Mouse (Mus musculus) neural tube, embryonic 14.5 days (tissue): ENCODE measurements around the gene Dusp22. TPM values are rescaled to one million over a fixed set of nuclear protein-coding genes. Genes with fewer than 3 reads are reported as not detected.

ENCODE experiments used
- ATAC-seq: fragments of 200-750 bp; cut with Nextera tagmentation; 2 replicates; pipeline ENCODE4 v1.8.0; 2017; ENCODE audit warnings: low read depth, mild to moderate bottlenecking, moderate TSS enrichment, moderate library complexity
- H3K27ac ChIP-seq: fragments of 300-500 bp; sonication (generic); 2 replicates; pipeline ENCODE4 v1.5.1; 2014; ENCODE audit warnings: low read depth, mild to moderate bottlenecking, control low read depth, low read length, moderate library complexity, mixed read lengths
- H3K27me3 ChIP-seq: fragments of 300-500 bp; sonication (generic); 2 replicates; pipeline ENCODE4 v1.6.1; 2014; ENCODE audit warnings: low read length; ENCODE audit not compliant: control insufficient read depth, insufficient read depth
- H3K36me3 ChIP-seq: fragments of 300-500 bp; sonication (generic); 2 replicates; pipeline ENCODE4 v1.6.1; 2014; ENCODE audit warnings: low read length, mixed read lengths; ENCODE audit not compliant: control insufficient read depth, insufficient read depth
- H3K4me1 ChIP-seq: fragments of 300-500 bp; sonication (generic); 2 replicates; pipeline ENCODE4 v1.6.1; 2014; ENCODE audit warnings: low read length; ENCODE audit not compliant: control insufficient read depth, insufficient read depth
- H3K4me2 ChIP-seq: fragments of 300-500 bp; sonication (generic); 2 replicates; pipeline ENCODE4 v1.6.1; 2014; ENCODE audit warnings: mild to moderate bottlenecking, low read depth, low read length, control low read depth
- H3K4me3 ChIP-seq: fragments of 300-500 bp; sonication (generic); 2 replicates; pipeline ENCODE4 v1.5.1; 2014; ENCODE audit warnings: low read depth, low read length, control low read depth, mixed read lengths
- H3K9ac ChIP-seq: fragments of 300-500 bp; sonication (generic); replicated peaks from 2 replicates; pipeline ENCODE4 v1.6.1; 2014; ENCODE audit warnings: low read depth, mild to moderate bottlenecking, control low read depth, low read length, mixed read lengths
- H3K9me3 ChIP-seq: fragments of 300-500 bp; sonication (generic); 2 replicates; pipeline ENCODE4 v1.6.1; 2016; ENCODE audit warnings: low read length; ENCODE audit not compliant: control insufficient read depth
- WGBS: fragments of 180-500 bp; shearing (Covaris S2); extraction: QIAGEN DNeasy Blood & Tissue Kit; methylation state at CpG from one replicate; pipeline ENCODE4 v1.1.7; 2014; 5-methylcytosine and 5-hydroxymethylcytosine counted together
- polyA plus RNA-seq: library from polyadenylated mRNA; unstranded; fragments of >200 nt; fragmentation: Nextera tagmentation; extraction: Ambion mirVana; gene quantifications from 2 replicates; pipeline ENCODE4 v1.2.1, GENCODE M21; 2014

Dusp22 gene
- polyA plus RNA-seq, 1 experiment from 2014 or later: 34.0 TPM

DNA sequence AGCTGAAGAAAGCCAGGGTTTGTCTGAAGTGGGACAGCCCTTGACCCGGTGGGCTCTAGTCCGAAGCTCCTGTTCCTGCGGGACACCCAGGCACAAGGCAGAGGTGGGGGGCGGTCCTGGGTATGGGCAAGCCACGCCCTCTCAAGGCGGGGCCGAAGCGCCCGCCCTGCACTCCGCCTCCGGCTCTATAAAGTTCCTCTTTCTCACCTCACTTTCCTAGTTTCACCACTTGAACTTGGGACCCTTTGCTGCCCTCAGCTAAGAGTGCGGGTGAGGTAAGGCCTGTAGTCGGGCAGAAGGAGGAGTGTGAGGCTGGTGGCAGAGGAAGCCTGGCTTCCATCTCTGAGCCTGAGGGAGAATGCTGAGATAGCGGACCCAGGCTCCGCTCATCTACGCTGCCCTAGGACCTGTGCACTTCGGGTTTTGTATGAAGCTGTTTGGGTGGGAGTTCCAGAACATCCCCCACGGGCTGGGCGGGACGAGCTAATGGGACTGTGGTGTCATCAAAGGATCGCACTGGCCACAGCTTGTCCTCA lies 89.3 kb downstream of the Dusp22 start, which contains the start of gene Irf4:
Gene Irf4, plus strand, starts transcription at position 206 of the 536 bp plus-strand sequence.
- H3K9me3 ChIP-seq: no peaks in the 10 kb centered on the region
- peaks cover 44% of the 10 kb centered on the region for H3K27me3 ChIP-seq
- peaks cover 13% of the 10 kb centered on the region; the same call in 1 of the 2 replicates for H3K4me1 ChIP-seq
- H3K4me2 ChIP-seq: peak within 1 kb of the TSS; percentile 70
- no peak within 1 kb of the TSS for H3K27ac ChIP-seq
- H3K4me3 ChIP-seq: peak within 1 kb of the TSS; percentile 22
- H3K36me3 ChIP-seq: no peaks in the 10 kb centered on the region
- ATAC-seq: peak; percentile 79
- no peak within 1 kb of the TSS for H3K9ac ChIP-seq
- WGBS: 0% methylated on average over 21 of the region's 21 CpGs

DNA sequence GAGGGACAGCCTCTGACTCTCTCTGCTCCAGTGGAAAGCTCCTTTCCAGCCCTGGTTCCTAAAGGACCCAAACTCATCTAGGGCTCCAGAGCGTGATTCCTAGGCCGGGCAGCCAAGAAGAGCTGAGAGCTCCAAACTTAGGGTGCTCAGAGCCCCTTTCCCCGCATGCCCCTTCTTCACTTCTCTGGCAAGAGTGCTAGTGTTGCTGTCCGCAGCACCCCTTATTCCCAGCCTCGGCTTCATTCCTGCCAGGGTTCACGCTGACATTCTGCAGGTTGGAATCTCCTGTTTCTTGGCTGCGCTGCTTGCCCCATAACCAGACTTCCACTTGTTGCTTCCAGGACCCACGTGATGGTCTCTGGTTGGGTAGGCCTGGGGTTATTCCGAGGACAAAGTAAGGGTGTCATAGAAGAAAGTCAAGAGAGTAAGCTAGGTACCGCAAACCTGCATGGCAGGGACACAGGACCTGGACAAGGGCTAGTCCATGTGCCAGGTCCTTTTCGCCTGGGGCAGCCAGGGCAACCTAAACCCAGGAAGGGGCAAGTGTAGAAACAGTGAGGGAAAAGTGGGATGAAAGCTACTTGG lies 89.8 kb downstream of the Dusp22 start:
- Histone ChIP-seq H3K9ac (no peak overlapping the region), H3K27ac (no peak overlapping the region)
- 0 out of 2 replicates have a peak, but pooled peaks have one; percentile 14 for ATAC-seq

DNA sequence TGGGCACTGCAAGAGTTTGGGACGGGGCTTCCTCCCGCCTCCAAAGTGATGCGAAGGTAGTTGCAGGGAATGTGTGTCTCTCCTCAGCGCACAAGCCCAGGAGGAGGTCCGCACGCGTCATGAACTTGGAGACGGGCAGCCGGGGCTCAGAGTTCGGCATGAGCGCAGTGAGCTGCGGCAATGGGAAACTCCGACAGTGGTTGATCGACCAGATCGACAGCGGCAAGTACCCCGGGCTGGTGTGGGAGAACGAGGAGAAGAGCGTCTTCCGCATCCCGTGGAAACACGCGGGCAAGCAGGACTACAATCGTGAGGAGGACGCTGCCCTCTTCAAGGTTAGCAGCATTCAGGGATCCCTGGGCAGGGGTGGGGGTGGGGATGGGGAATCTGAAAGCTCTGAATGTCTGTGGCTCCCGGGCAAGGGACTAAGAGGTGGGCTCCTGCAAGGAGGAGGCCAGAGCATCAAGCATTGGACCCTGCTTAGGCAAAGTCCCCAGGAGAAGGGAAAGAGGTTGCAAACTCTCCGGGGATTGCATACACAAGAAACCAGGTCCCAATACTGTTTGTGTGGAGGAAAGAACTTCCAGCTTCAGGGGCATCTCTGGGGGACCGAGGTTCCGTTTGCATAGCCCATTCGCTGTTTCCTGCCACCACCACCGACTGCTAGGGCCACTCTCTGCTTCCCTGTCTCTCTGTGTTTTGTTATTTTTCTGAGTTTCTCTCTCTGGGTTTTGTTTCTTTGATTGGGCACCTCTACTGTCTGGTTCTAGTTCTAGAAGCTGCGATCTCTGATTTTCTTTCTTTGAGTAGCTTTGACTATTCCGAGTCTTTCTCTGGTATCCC lies 90.9 kb downstream of the Dusp22 start:
- Histone ChIP-seq H3K4me2 (peak overlapping the region; percentile 70), H3K27ac (no peak overlapping the region), H3K9ac (no peak overlapping the region), H3K36me3 (no peaks in the 10 kb centered on the region), H3K4me3 (peak overlapping the region; percentile 29), H3K9me3 (no peaks in the 10 kb centered on the region), H3K4me1 (peaks cover 13% of the 10 kb centered on the region; the same call in 1 of the 2 replicates), H3K27me3 (peaks cover 44% of the 10 kb centered on the region)
- 3% methylated on average over 33 of the region's 33 CpGs for WGBS
- peak; percentile 42; the same call in 1 of the 2 replicates for ATAC-seq

More for the DNA sequence above, 89.8 kb downstream of the Dusp22 start:
- Histone ChIP-seq H3K4me3 (peak overlapping the region; percentile 22), H3K9me3 (no peaks in the 10 kb centered on the region), H3K27me3 (peaks cover 44% of the 10 kb centered on the region), H3K4me2 (peak overlapping the region; percentile 70), H3K4me1 (peaks cover 13% of the 10 kb centered on the region; the same call in 1 of the 2 replicates), H3K36me3 (no peaks in the 10 kb centered on the region)
- WGBS: 5% methylated on average over 11 of the region's 11 CpGs

DNA sequence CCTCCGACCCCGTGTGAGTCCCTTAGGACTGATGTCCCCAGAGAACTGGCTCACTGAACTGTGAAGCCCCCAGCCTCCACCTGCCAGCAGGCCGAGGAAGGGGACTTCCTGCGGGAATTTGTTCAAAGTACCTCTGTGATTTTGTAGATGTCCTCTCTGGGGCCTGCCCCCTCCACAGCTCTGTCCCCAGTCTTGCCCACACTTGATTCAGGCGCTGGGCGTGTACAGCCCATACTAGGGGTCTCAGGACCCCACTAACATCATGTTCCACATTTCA lies 91.4 kb downstream of the Dusp22 start:
- H3K4me1 ChIP-seq: peaks cover 13% of the 10 kb centered on the region; the same call in 1 of the 2 replicates
- no peak overlapping the region for H3K27ac ChIP-seq
- H3K4me2 ChIP-seq: no peak overlapping the region
- ATAC-seq: no peak
- H3K4me3 ChIP-seq: no peak overlapping the region
- 25% methylated on average over 6 of the region's 6 CpGs for WGBS
- no peaks in the 10 kb centered on the region for H3K9me3 ChIP-seq
- no peaks in the 10 kb centered on the region for H3K36me3 ChIP-seq
- H3K27me3 ChIP-seq: peaks cover 44% of the 10 kb centered on the region
- no peak overlapping the region for H3K9ac ChIP-seq

DNA sequence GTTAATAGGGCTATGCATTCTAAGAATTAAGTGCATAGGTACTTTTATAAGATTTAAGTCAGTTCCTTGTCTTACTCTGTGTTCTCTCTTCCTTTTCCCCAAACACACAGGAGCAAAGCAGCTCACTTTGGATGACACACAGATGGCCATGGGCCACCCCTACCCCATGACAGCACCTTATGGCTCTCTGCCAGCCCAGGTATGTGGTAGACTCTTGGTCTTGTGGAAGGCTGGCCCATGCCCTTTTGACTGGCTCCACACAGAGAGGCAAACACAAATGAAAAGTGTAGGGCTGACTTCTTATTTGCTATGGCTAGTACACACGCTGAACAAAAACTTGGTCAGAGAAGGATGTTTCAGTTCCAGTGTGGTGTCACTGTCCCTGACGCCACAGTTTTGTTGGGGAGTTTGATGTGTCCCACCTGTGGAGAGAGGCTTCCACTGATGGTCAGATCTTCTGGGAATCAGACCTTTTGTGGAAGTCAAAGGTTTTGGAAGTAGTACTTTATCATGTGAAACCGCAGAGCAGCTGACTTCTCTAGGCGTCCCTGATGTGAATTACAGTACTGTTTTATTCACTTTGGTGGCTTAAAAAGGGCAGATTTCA lies 92.9 kb downstream of the Dusp22 start:
- H3K4me1 ChIP-seq: peaks cover 13% of the 10 kb centered on the region; the same call in 1 of the 2 replicates
- 80% methylated on average over 4 of the region's 4 CpGs for WGBS
- peaks cover 44% of the 10 kb centered on the region for H3K27me3 ChIP-seq
- no peak overlapping the region for H3K4me3 ChIP-seq
- H3K36me3 ChIP-seq: no peaks in the 10 kb centered on the region
- no peak overlapping the region for H3K9ac ChIP-seq
- no peak for ATAC-seq
- H3K27ac ChIP-seq: no peak overlapping the region
- H3K9me3 ChIP-seq: no peaks in the 10 kb centered on the region
- H3K4me2 ChIP-seq: no peak overlapping the region

DNA sequence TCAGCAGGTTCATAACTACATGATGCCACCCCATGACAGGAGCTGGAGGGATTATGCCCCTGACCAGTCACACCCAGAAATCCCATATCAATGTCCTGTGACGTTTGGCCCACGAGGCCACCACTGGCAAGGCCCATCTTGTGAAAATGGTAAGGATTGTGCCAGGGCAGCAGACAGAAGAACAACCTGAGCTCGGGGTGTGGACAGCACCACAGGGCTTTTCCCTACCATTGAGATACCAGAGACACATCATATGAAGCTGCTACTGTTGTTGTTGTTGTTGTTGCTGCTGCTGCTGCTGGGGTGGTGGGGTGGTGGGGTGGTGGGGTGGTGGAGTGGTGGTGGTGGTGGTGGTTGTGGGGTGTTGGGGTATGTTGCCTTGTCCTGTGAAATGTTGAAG lies 93.6 kb downstream of the Dusp22 start:
- Histone ChIP-seq H3K9me3 (no peaks in the 10 kb centered on the region), H3K27ac (no peak overlapping the region), H3K36me3 (no peaks in the 10 kb centered on the region), H3K4me3 (no peak overlapping the region), H3K9ac (no peak overlapping the region), H3K4me1 (peaks cover 13% of the 10 kb centered on the region; the same call in 1 of the 2 replicates), H3K27me3 (peaks cover 36% of the 10 kb centered on the region), H3K4me2 (no peak overlapping the region)
- no peak for ATAC-seq
- WGBS: 79% methylated on average over 3 of the region's 3 CpGs

DNA sequence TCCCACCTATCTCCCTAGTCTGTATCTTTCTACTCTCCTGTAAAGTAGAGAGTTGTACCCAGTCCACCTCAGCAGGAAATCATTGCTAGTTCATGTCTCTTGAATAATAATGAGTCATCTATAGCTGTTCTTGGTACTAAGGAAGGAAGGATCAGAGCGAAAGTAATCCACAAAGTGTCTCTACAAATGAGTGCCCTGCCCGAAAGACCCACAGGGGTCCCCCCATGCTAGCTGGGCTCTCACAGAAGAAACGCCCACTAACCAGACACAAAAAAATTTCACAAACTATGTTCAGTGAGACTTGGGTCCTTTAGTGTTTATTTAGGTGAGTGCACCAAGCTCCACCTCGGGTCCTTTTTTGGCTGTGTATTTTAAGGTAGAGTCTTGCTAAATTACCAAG lies 94.3 kb downstream of the Dusp22 start:
- peaks cover 30% of the 10 kb centered on the region for H3K27me3 ChIP-seq
- no peak overlapping the region for H3K4me3 ChIP-seq
- 87% methylated on average over 4 of the region's 4 CpGs for WGBS
- H3K4me2 ChIP-seq: no peak overlapping the region
- H3K9ac ChIP-seq: no peak overlapping the region
- H3K27ac ChIP-seq: no peak overlapping the region
- ATAC-seq: no peak
- H3K9me3 ChIP-seq: no peaks in the 10 kb centered on the region
- H3K36me3 ChIP-seq: no peaks in the 10 kb centered on the region
- H3K4me1 ChIP-seq: peaks cover 8% of the 10 kb centered on the region; the same call in 1 of the 2 replicates

DNA sequence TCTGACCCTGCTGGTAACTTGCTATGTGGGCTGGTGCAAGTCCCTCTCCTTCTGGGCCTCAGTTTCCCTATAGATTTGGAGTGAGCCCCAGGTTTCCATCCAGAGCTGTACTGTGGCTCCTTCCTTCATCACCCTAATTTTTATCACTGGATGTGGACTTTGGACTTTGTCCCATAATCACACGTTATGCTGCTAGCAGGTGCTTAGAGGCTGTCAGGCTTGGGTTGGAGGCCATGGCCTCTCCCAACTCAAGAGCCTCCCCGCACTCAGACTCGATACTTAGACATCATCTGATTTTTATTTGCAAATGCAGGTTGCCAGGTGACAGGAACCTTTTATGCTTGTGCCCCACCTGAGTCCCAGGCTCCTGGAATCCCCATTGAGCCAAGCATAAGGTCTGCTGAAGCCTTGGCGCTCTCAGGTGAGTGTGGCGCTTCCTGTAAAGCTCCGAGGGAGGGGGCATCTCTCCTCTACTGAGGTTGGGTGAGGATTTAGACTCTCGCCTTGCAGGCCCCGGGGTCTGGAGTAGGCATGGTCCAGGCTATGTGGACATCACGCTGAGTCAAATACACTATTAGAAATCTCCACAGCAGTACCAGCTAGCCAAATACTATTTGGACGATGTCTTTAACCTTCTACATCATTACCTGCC lies 95.2 kb downstream of the Dusp22 start:
- no peak for ATAC-seq
- Histone ChIP-seq H3K27ac (no peak overlapping the region), H3K9me3 (no peaks in the 10 kb centered on the region), H3K4me2 (no peak overlapping the region), H3K9ac (no peak overlapping the region), H3K27me3 (peaks cover 21% of the 10 kb centered on the region), H3K36me3 (no peaks in the 10 kb centered on the region), H3K4me3 (no peak overlapping the region), H3K4me1 (peaks cover 3% of the 10 kb centered on the region; the same call in 1 of the 2 replicates)
- WGBS: 89% methylated on average over 10 of the region's 10 CpGs
